Mouse (Mus musculus) C2C12 (cell line): ENCODE data around the gene D430041D05Rik. TPM values are rescaled to one million over a fixed set of nuclear protein-coding genes. Genes with fewer than 3 reads are reported as not detected.

Source experiments
- H3K27me3 ChIP-seq: one replicate; pipeline ENCODE4 v1.6.1; 2011; ENCODE audit not compliant: control insufficient read depth, insufficient read depth, insufficient read length
- H3K36me3 ChIP-seq: one replicate; pipeline ENCODE4 v1.6.1; 2011; ENCODE audit not compliant: control insufficient read depth, insufficient read depth
- H3K4me3 ChIP-seq: one replicate; pipeline ENCODE4 v1.5.1; 2011; ENCODE audit warnings: mild to moderate bottlenecking, control low read depth; ENCODE audit not compliant: poor library complexity, insufficient read depth, severe bottlenecking
- H3K79me2 ChIP-seq: one replicate; pipeline ENCODE4 v1.6.1; 2011; ENCODE audit not compliant: control insufficient read depth, insufficient read depth
- H3K79me3 ChIP-seq: one replicate; pipeline ENCODE4 v1.6.1; 2011; ENCODE audit warnings: low read depth, control low read depth
- H3ac ChIP-seq: one replicate; pipeline ENCODE3; 2011; ENCODE audit warnings: low read depth; ENCODE audit not compliant: control insufficient read depth, insufficient read length
- CEBPB ChIP-seq: IDR thresholded peaks from one replicate; pipeline ENCODE4 v1.6.1; 2011; ENCODE audit warnings: low read depth, mild to moderate bottlenecking, control low read depth, moderate library complexity
- CTCF ChIP-seq: IDR thresholded peaks from one replicate; pipeline ENCODE4 v1.5.1; 2011; ENCODE audit not compliant: control insufficient read depth, insufficient read depth, insufficient read length
- FOSL1 ChIP-seq: IDR thresholded peaks from one replicate; pipeline ENCODE4 v1.8.0; 2011; ENCODE audit warnings: mild to moderate bottlenecking, low read length; ENCODE audit not compliant: poor library complexity, insufficient read depth, severe bottlenecking
- MAX ChIP-seq: IDR thresholded peaks from one replicate; pipeline ENCODE4 v1.6.1; 2011; ENCODE audit warnings: mild to moderate bottlenecking, control low read depth
- MYOD1 ChIP-seq: IDR thresholded peaks from one replicate; pipeline ENCODE4 v1.6.1; 2011; ENCODE audit warnings: low read depth; ENCODE audit not compliant: control insufficient read depth, insufficient read length
- MYOG ChIP-seq: IDR thresholded peaks from one replicate; pipeline ENCODE4 v1.6.1; 2011; ENCODE audit not compliant: control insufficient read depth, insufficient read length; ENCODE audit errors: extremely low read depth
- USF1 ChIP-seq: IDR thresholded peaks from one replicate; pipeline ENCODE4 v1.6.1; 2011; ENCODE audit warnings: low read depth, mild to moderate bottlenecking, control low read depth, moderate library complexity
- polyA plus RNA-seq: library from polyadenylated mRNA; unstranded; fragments of >200 nt; fragmentation: generic; extraction: Trizol; gene quantifications from one replicate; pipeline ENCODE4 v1.2.1, GENCODE M21; 2012; ENCODE audit warnings: missing spikeins

Gene D430041D05Rik
- polyA plus RNA-seq, 1 experiment = 0.05 TPM

DNA sequence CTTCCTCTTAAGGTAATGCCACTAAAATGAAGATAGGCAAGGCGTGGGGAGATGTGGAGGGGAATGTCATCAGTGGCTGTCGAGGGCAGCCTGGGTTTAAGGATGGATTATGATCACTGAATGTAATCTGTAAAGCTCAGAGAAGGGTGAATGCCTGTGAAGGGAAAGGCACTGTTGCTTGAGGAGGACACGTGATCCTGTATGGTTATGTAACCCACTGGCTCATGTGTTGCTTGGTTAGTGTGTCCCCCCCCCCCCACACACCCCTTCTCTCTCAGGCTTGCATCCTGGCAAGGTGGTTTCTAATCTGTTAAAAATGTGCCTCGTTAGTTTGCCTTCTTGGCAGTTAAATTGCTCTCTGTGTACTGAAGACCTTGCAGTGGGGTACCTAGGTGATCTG is 173.7 kb downstream of the D430041D05Rik start:
- Histone ChIP-seq H3K4me3 (no peak overlapping the region), H3K79me3 (no peaks in the 10 kb centered on the region), H3K36me3 (no peaks in the 10 kb centered on the region), H3ac (no peak overlapping the region), H3K79me2 (no peaks in the 10 kb centered on the region), H3K27me3 (no peaks in the 10 kb centered on the region)
- TF ChIP-seq CEBPB = no peak

- H3K79me3 ChIP-seq = no peaks in the 10 kb centered on the region
These were observed 180.4 kb downstream of the D430041D05Rik start for GRCm38 (mm10) chr2:104230444-104230843.

GRCm38 (mm10) chr2:104226057-104226456 is 184.8 kb downstream of the D430041D05Rik start:
- H3K27me3 ChIP-seq = no peaks in the 10 kb centered on the region
- H3K79me2 ChIP-seq = no peaks in the 10 kb centered on the region
- no peak overlapping the region for H3K4me3 ChIP-seq
- TF ChIP-seq MAX (no peak), MYOD1 (no peak), CEBPB (no peak), CTCF (no peak), MYOG (no peak), FOSL1 (no peak), USF1 (no peak)
- no peaks in the 10 kb centered on the region for H3K36me3 ChIP-seq
- no peaks in the 10 kb centered on the region for H3K79me3 ChIP-seq
- no peak overlapping the region for H3ac ChIP-seq

More at GRCm38 (mm10) chr2:104230444-104230843, 180.4 kb downstream of the D430041D05Rik start:
- Histone ChIP-seq H3K36me3 (no peaks in the 10 kb centered on the region), H3ac (no peak overlapping the region), H3K27me3 (no peaks in the 10 kb centered on the region), H3K79me2 (no peaks in the 10 kb centered on the region), H3K4me3 (no peak overlapping the region)
- TF ChIP-seq MYOG (no peak), MAX (no peak), CTCF (no peak)

- Histone ChIP-seq H3K79me3 (no peaks in the 10 kb centered on the region), H3K36me3 (no peaks in the 10 kb centered on the region), H3ac (no peak overlapping the region), H3K27me3 (no peaks in the 10 kb centered on the region), H3K4me3 (no peak overlapping the region), H3K79me2 (no peaks in the 10 kb centered on the region)
- TF ChIP-seq MAX (no peak), CEBPB (no peak), CTCF (no peak), MYOD1 (no peak), MYOG (no peak), FOSL1 (no peak), USF1 (no peak)
These were observed 191.0 kb downstream of the D430041D05Rik start for GRCm38 (mm10) chr2:104219733-104220391.

GRCm38 (mm10) chr2:104218588-104219065 is 192.2 kb downstream of the D430041D05Rik start:
- H3ac ChIP-seq = no peak overlapping the region
- no peaks in the 10 kb centered on the region for H3K27me3 ChIP-seq
- no peak overlapping the region for H3K4me3 ChIP-seq
- no peaks in the 10 kb centered on the region for H3K79me2 ChIP-seq
- TF ChIP-seq CEBPB (no peak), MYOD1 (no peak), MAX (no peak), FOSL1 (no peak), MYOG (no peak), CTCF (no peak), USF1 (no peak)
- H3K79me3 ChIP-seq = no peaks in the 10 kb centered on the region
- H3K36me3 ChIP-seq = no peaks in the 10 kb centered on the region

DNA sequence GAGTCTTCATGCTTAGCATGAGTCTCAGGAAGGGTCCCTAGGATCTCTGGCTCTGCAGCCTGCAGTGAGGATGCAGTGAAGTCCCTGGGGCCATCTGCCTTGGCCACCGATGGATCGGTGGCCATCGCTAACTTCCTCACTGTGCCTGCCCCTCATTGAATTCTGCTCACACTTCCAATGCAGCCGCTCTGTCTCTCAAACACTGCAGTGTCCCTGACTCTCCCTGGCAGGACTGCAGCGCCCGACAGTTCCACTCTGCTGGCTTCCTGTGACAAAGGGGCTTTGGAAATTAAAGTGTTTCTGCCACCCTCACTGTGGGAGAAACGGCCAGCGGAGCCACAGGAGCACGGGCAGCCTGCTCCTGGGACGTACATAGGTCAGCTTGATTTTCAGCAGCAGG is 192.7 kb downstream of the D430041D05Rik start:
- TF ChIP-seq MAX (no peak), CTCF (no peak), MYOD1 (no peak), FOSL1 (no peak), MYOG (no peak), CEBPB (no peak), USF1 (no peak)
- Histone ChIP-seq H3K27me3 (no peaks in the 10 kb centered on the region), H3K79me2 (no peaks in the 10 kb centered on the region), H3ac (no peak overlapping the region), H3K79me3 (no peaks in the 10 kb centered on the region), H3K4me3 (no peak overlapping the region), H3K36me3 (no peaks in the 10 kb centered on the region)
